ENCODE assay signal across 8 mouse cellular contexts in genomic region chr5:138186950-138187638, GRCm38 (mm10). TPM values are rescaled to one million over a fixed set of nuclear protein-coding genes. Genes with fewer than 3 reads are reported as not detected.
DNase-seq lines count a peak whose midpoint lies in the region; ATAC-seq and TF ChIP-seq lines count a peak whose summit lies in the region.

TSS of gene Taf6 (minus strand) at chr5:138187451.
TSS of gene Cnpy4 (plus strand) at chr5:138187485.

- WGBS in heart, embryonic 12.5 days: under 1% methylated on average over 31 of the region's 31 CpGs
- WGBS in kidney, embryonic 16.5 days: under 1% methylated on average over 31 of the region's 31 CpGs
- WGBS in liver, adult 2 months: under 1% methylated on average over 31 of the region's 31 CpGs

- no peaks in the 10 kb centered on the region for H3K9me3 ChIP-seq in erythroblast, embryonic 14.5 days (ENCODE audit: control insufficient read depth, low read length)
- no peaks in the 10 kb centered on the region for H3K9me3 ChIP-seq in heart, embryonic 12.5 days (replicated peaks)
- H3K9me3 ChIP-seq in kidney, embryonic 16.5 days (ENCODE audit: low read length): no peaks in the 10 kb centered on the region

- H3K4me3 ChIP-seq in erythroblast, embryonic 14.5 days (replicated peaks): peak within 1 kb of the TSS; percentile 90
- peak within 1 kb of the TSS; percentile 84 for H3K4me3 ChIP-seq in heart, embryonic 12.5 days
- H3K4me3 ChIP-seq in kidney, embryonic 16.5 days (ENCODE audit: low read length): peak within 1 kb of the TSS; percentile 65
- H3K4me3 ChIP-seq in liver, adult 2 months (ENCODE audit: insufficient read depth, low read depth, low read length): peak within 1 kb of the TSS; percentile 65

- TF ChIP-seq POLR2A in liver, adult 2 months (IDR thresholded peaks at IDR 0.05; ENCODE audit: extremely low read depth, insufficient read depth, low read length): peak; percentile 88

- ATAC-seq in heart, embryonic 12.5 days (ENCODE audit: insufficient number of reproducible peaks, low FRiP score): peak; percentile 88
- peak; percentile 85 for ATAC-seq in kidney, embryonic 16.5 days (ENCODE audit: low FRiP score, low TSS enrichment)
- peak; percentile 62 for ATAC-seq in monocyte, adult 5-6 weeks (replicated peaks; ENCODE audit: insufficient number of reproducible peaks, low FRiP score, low TSS enrichment, poor library complexity, severe bottlenecking)

- no peaks in the 10 kb centered on the region for H3K27me3 ChIP-seq in erythroblast, embryonic 14.5 days (ENCODE audit: control insufficient read depth)
- no peaks in the 10 kb centered on the region for H3K27me3 ChIP-seq in heart, embryonic 12.5 days (replicated peaks)
- H3K27me3 ChIP-seq in kidney, embryonic 16.5 days (ENCODE audit: insufficient read depth, low read length): no peaks in the 10 kb centered on the region
- H3K27me3 ChIP-seq in liver, adult 2 months (ENCODE audit: control insufficient read depth, insufficient read depth, low read length): no peaks in the 10 kb centered on the region

- peak within 1 kb of the TSS; percentile 75 for H3K4me2 ChIP-seq in heart, embryonic 12.5 days
- peak within 1 kb of the TSS; percentile 69 for H3K4me2 ChIP-seq in kidney, embryonic 16.5 days (replicated peaks; ENCODE audit: low read depth, low read length)

- peak within 1 kb of the TSS; percentile 91 for H3K9ac ChIP-seq in heart, embryonic 12.5 days
- H3K9ac ChIP-seq in kidney, embryonic 16.5 days (replicated peaks; ENCODE audit: low read length): peak within 1 kb of the TSS; percentile 88
- H3K9ac ChIP-seq in liver, adult 2 months (ENCODE audit: low read depth, low read length): peak within 1 kb of the TSS; percentile 87

- peak within 1 kb of the TSS; percentile 65; the same call in 1 of the 2 replicates for H3K27ac ChIP-seq in heart, embryonic 12.5 days (ENCODE audit: poor library complexity, severe bottlenecking)
- H3K27ac ChIP-seq in kidney, embryonic 16.5 days (ENCODE audit: low read length): peak within 1 kb of the TSS; percentile 83
- H3K27ac ChIP-seq in liver, adult 2 months (replicated peaks; ENCODE audit: insufficient read depth, low read depth, low read length): peak within 1 kb of the TSS; percentile 91

- peaks cover 33% of the 10 kb centered on the region for H3K4me1 ChIP-seq in erythroblast, embryonic 14.5 days (ENCODE audit: control insufficient read depth)
- H3K4me1 ChIP-seq in heart, embryonic 12.5 days (replicated peaks): peaks cover 17% of the 10 kb centered on the region
- peaks cover 13% of the 10 kb centered on the region for H3K4me1 ChIP-seq in kidney, embryonic 16.5 days (ENCODE audit: insufficient read depth, low read length)
- H3K4me1 ChIP-seq in liver, adult 2 months (ENCODE audit: control insufficient read depth, insufficient read depth, low read length): peaks cover 5% of the 10 kb centered on the region

- no peaks in the 10 kb centered on the region for H3K79me2 ChIP-seq in liver, adult 2 months (ENCODE audit: control insufficient read depth, insufficient read depth, low read length)

- peak; percentile 94 for DNase-seq in CD4-positive helper T cell, adult 2 months (ENCODE audit: low read depth, low spot score)
- peak; percentile 85 for DNase-seq in brain, embryonic 18.5 days (ENCODE audit: low read depth, low spot score)
- DNase-seq in liver, adult 2 months (ENCODE audit: extremely low read depth, low read depth, low spot score): peak; percentile 85
- peak; percentile 79 to 87 for DNase-seq in spleen, postnatal 36 days (ENCODE audit: low spot score in 2 of 2)

- peaks cover 45% of the 10 kb centered on the region for H3K36me3 ChIP-seq in erythroblast, embryonic 14.5 days (ENCODE audit: control insufficient read depth)
- H3K36me3 ChIP-seq in heart, embryonic 12.5 days: peaks cover 32% of the 10 kb centered on the region
- peaks cover 19% of the 10 kb centered on the region for H3K36me3 ChIP-seq in kidney, embryonic 16.5 days (ENCODE audit: insufficient read depth, low read length)
- H3K36me3 ChIP-seq in liver, adult 2 months (ENCODE audit: control insufficient read depth, insufficient read depth, low read length): no peaks in the 10 kb centered on the region

- no peak for TF ChIP-seq CTCF in liver, adult 2 months (IDR thresholded peaks at IDR 0.05; ENCODE audit: low read depth, low read length)

RNA-seq across cellular contexts. Expression of gene Taf6, which starts in this region (rescaled TPM):
- polyA plus RNA-seq in erythroblast, embryonic 14.5 days (2012): 2.8 and 3.9 TPM in 2 replicates
- 73.9 and 78.5 TPM in 2 replicates for polyA plus RNA-seq in heart, embryonic 12.5 days (2016; fragmentation: Nextera tagmentation; extraction: Ambion mirVana)
- polyA plus RNA-seq in kidney, embryonic 16.5 days (2015; fragmentation: Nextera tagmentation; extraction: Ambion mirVana): 104 and 109 TPM in 2 replicates
- total RNA-seq in liver, adult 2 months (2014; rRNA removed): 14.2 and 14.9 TPM in 2 replicates
- polyA plus RNA-seq in liver, adult 2 months (2012; rRNA removed): 29.9 and 32.7 TPM in 2 replicates
- 14.3 to 27.3 TPM (median 19.1 TPM) in 3 replicates for total RNA-seq in monocyte, adult 5-6 weeks (2017)

RNA-seq across cellular contexts. Expression of gene Cnpy4, which starts in this region (rescaled TPM):
- polyA plus RNA-seq in erythroblast, embryonic 14.5 days (2012): 0.28 and 0.30 TPM in 2 replicates
- 26.2 and 26.5 TPM in 2 replicates for polyA plus RNA-seq in heart, embryonic 12.5 days (2016; fragmentation: Nextera tagmentation; extraction: Ambion mirVana)
- 64.7 and 67.0 TPM in 2 replicates for polyA plus RNA-seq in kidney, embryonic 16.5 days (2015; fragmentation: Nextera tagmentation; extraction: Ambion mirVana)
- total RNA-seq in liver, adult 2 months (2014; rRNA removed): 4.9 and 5.0 TPM in 2 replicates
- polyA plus RNA-seq in liver, adult 2 months (2012; rRNA removed): 1.3 and 1.7 TPM in 2 replicates
- 38.5 to 45.5 TPM (median 43.7 TPM) in 3 replicates for total RNA-seq in monocyte, adult 5-6 weeks (2017)

Comparison
In these comparisons a context has a peak if more than half of its experiments do, and no peak if none do; other contexts are left out.
1. Peak in every context shown above with its lines: DNase-seq, ATAC-seq, H3K4me3 ChIP-seq and H3K27ac ChIP-seq.
2. RNA of gene Cnpy4 (polyA plus RNA-seq): 64.7 to 67.0 TPM in kidney, embryonic 16.5 days and 26.2 to 26.5 TPM in heart, embryonic 12.5 days; 1.3 to 1.7 TPM in liver, adult 2 months and 0.28 to 0.30 TPM in erythroblast, embryonic 14.5 days; every median in the first group is over 10 times any median in the second.